Mouse (Mus musculus): Measurements from ENCODE around the gene Ptprn. TPM values are rescaled to one million over a fixed set of nuclear protein-coding genes. Genes with fewer than 3 reads are reported as not detected.

The Ptprn gene
- total and polyA plus RNA-seq, 3 experiments: not detected

- H3K4me3 ChIP-seq (replicated peaks in 1 of 3; ENCODE audit: low read depth in 2 of 3, low read length in 2 of 3, poor library complexity in 1 of 3): no peak overlapping the region
- H3K4me2 ChIP-seq (ENCODE audit: insufficient read depth, low read depth, poor library complexity, severe bottlenecking): no peak overlapping the region
- H3K36me3 ChIP-seq (replicated peaks in 1 of 2; ENCODE audit: control insufficient read depth in 1 of 2, insufficient read depth in 1 of 2, low read length in 1 of 2): no peaks in the 10 kb centered on the region
- H3K9me3 ChIP-seq (replicated peaks; ENCODE audit: low read length): no peaks in the 10 kb centered on the region
- no peak for DNase-seq (ENCODE audit: extremely low read depth)
- TF ChIP-seq BHLHE40 (IDR thresholded peaks at IDR 0.05; ENCODE audit: low read depth, low read length): no peak
- TF ChIP-seq POLR2AphosphoS2 (IDR thresholded peaks at IDR 0.05; ENCODE audit: low read depth, low read length): no peak
- H3K9ac ChIP-seq (ENCODE audit: insufficient read depth, low read depth): no peak overlapping the region
- in situ Hi-C loops (cut with MboI; ENCODE audit: low pct_ligation_motif_present, low pct_unique_long_range_greater_than_20kb, low sequenced_read_pairs): no loop called here
- dilution Hi-C loops (cut with MboI; ENCODE audit: extremely low pct_ligation_motif_present, extremely low pct_unique_long_range_greater_than_20kb, low sequenced_read_pairs): no loop called here
- H3K27ac ChIP-seq (ENCODE audit: insufficient read depth, low read depth): no peak overlapping the region
- peaks cover 6% of the 10 kb centered on the region for H3K27me3 ChIP-seq (replicated peaks)
- H3K4me1 ChIP-seq (ENCODE audit: control insufficient read depth in 1 of 2, insufficient read depth in 2 of 2): peaks cover 15 to 35% of the 10 kb centered on the region in 2 experiments
- H3K79me2 ChIP-seq (replicated peaks; ENCODE audit: control insufficient read depth, extremely low read depth, insufficient read depth, poor library complexity, severe bottlenecking): no peaks in the 10 kb centered on the region
Observed at GRCm38 (mm10) chr1:75226138-75226537, 38.2 kb downstream of the Ptprn start.

GRCm38 (mm10) chr1:75225473-75225872, 38.8 kb downstream of the Ptprn start:
- no peaks in the 10 kb centered on the region for H3K9me3 ChIP-seq (replicated peaks; ENCODE audit: low read length)
- no peaks in the 10 kb centered on the region for H3K36me3 ChIP-seq (replicated peaks in 1 of 2; ENCODE audit: control insufficient read depth in 1 of 2, insufficient read depth in 1 of 2, low read length in 1 of 2)
- no peak for DNase-seq (ENCODE audit: extremely low read depth)
- no peak overlapping the region for H3K27ac ChIP-seq (ENCODE audit: insufficient read depth, low read depth)
- in situ Hi-C loops (cut with MboI; ENCODE audit: low pct_ligation_motif_present, low pct_unique_long_range_greater_than_20kb, low sequenced_read_pairs): no loop called here
- H3K9ac ChIP-seq (ENCODE audit: insufficient read depth, low read depth): no peak overlapping the region
- peaks cover 15 to 30% of the 10 kb centered on the region in 2 experiments for H3K4me1 ChIP-seq (ENCODE audit: control insufficient read depth in 1 of 2, insufficient read depth in 2 of 2)
- no peak for TF ChIP-seq JUN (IDR thresholded peaks at IDR 0.05; ENCODE audit: insufficient read depth, low read depth, low read length)
- TF ChIP-seq MAZ (IDR thresholded peaks at IDR 0.05; ENCODE audit: low read depth, low read length): no peak
- no peak for TF ChIP-seq USF2 (conservative IDR thresholded peaks at IDR 0.05; ENCODE audit: low read depth, low read length)
- no peak for TF ChIP-seq SMC3 (IDR thresholded peaks at IDR 0.05; ENCODE audit: low read depth, low read length)
- TF ChIP-seq E2F4 (IDR thresholded peaks at IDR 0.05; ENCODE audit: insufficient replicate concordance, low read depth, low read length): no peak
- TF ChIP-seq TBP (conservative IDR thresholded peaks at IDR 0.05; ENCODE audit: low read depth, low read length): no peak
- TF ChIP-seq HCFC1 (IDR thresholded peaks at IDR 0.05; ENCODE audit: low read depth, low read length): no peak
- TF ChIP-seq MYC (IDR thresholded peaks at IDR 0.05; ENCODE audit: low read depth, low read length): no peak
- no peak for TF ChIP-seq UBTF (IDR thresholded peaks at IDR 0.05; ENCODE audit: low read depth, low read length)
- TF ChIP-seq RAD21 (IDR thresholded peaks at IDR 0.05; ENCODE audit: low read depth, low read length): no peak
- no peak for TF ChIP-seq POLR2AphosphoS2 (IDR thresholded peaks at IDR 0.05; ENCODE audit: low read depth, low read length)
- TF ChIP-seq ETS1 (conservative IDR thresholded peaks at IDR 0.05; ENCODE audit: low read depth, low read length): no peak
- no peak for TF ChIP-seq ZNF384 (IDR thresholded peaks at IDR 0.05; ENCODE audit: low read depth, low read length)
- peaks cover 6% of the 10 kb centered on the region for H3K27me3 ChIP-seq (replicated peaks)
- dilution Hi-C loops (cut with MboI; ENCODE audit: extremely low pct_ligation_motif_present, extremely low pct_unique_long_range_greater_than_20kb, low sequenced_read_pairs): no loop called here
- no peak overlapping the region for H3K4me3 ChIP-seq (replicated peaks in 1 of 3; ENCODE audit: low read depth in 2 of 3, low read length in 2 of 3, poor library complexity in 1 of 3)
- H3K4me2 ChIP-seq (ENCODE audit: insufficient read depth, low read depth, poor library complexity, severe bottlenecking): no peak overlapping the region
- no peaks in the 10 kb centered on the region for H3K79me2 ChIP-seq (replicated peaks; ENCODE audit: control insufficient read depth, extremely low read depth, insufficient read depth, poor library complexity, severe bottlenecking)

- H3K27me3 ChIP-seq (replicated peaks): peaks cover 4% of the 10 kb centered on the region
- H3K4me2 ChIP-seq (ENCODE audit: insufficient read depth, low read depth, poor library complexity, severe bottlenecking): peak overlapping the region; percentile 55
- H3K4me3 ChIP-seq (replicated peaks in 1 of 3; ENCODE audit: low read depth in 2 of 3, low read length in 2 of 3, poor library complexity in 1 of 3): no peak overlapping the region
- DNase-seq (ENCODE audit: extremely low read depth): peak; percentile 47
- H3K4me1 ChIP-seq (ENCODE audit: control insufficient read depth in 1 of 2, insufficient read depth in 2 of 2): peaks cover 15 to 34% of the 10 kb centered on the region in 2 experiments
- peak overlapping the region; percentile 75 for H3K9ac ChIP-seq (ENCODE audit: insufficient read depth, low read depth)
- H3K79me2 ChIP-seq (replicated peaks; ENCODE audit: control insufficient read depth, extremely low read depth, insufficient read depth, poor library complexity, severe bottlenecking): peaks cover 4% of the 10 kb centered on the region
- in situ Hi-C loops (cut with MboI; ENCODE audit: low pct_ligation_motif_present, low pct_unique_long_range_greater_than_20kb, low sequenced_read_pairs) (no loop called here), dilution Hi-C loops (cut with MboI; ENCODE audit: extremely low pct_ligation_motif_present, extremely low pct_unique_long_range_greater_than_20kb, low sequenced_read_pairs) (no loop called here)
- peaks cover 2% of the 10 kb centered on the region for H3K9me3 ChIP-seq (replicated peaks; ENCODE audit: low read length)
- no peak overlapping the region for H3K27ac ChIP-seq (ENCODE audit: insufficient read depth, low read depth)
- no peaks in the 10 kb centered on the region for H3K36me3 ChIP-seq (replicated peaks in 1 of 2; ENCODE audit: control insufficient read depth in 1 of 2, insufficient read depth in 1 of 2, low read length in 1 of 2)
- no peak for TF ChIP-seq JUN (IDR thresholded peaks at IDR 0.05; ENCODE audit: insufficient read depth, low read depth, low read length)
- no peak for TF ChIP-seq CTCF (conservative IDR thresholded peaks at IDR 0.05 in 1 of 2, IDR thresholded peaks at IDR 0.05 in 1 of 2; ENCODE audit: low read depth in 2 of 2, low read length in 2 of 2)
- TF ChIP-seq ZKSCAN1 (IDR thresholded peaks at IDR 0.05; ENCODE audit: borderline replicate concordance, low read depth, low read length): no peak
- no peak for TF ChIP-seq GABPA (IDR thresholded peaks at IDR 0.05; ENCODE audit: insufficient replicate concordance, low read depth, low read length)
- no peak for TF ChIP-seq HCFC1 (IDR thresholded peaks at IDR 0.05; ENCODE audit: low read depth, low read length)
- TF ChIP-seq SMC3 (IDR thresholded peaks at IDR 0.05; ENCODE audit: low read depth, low read length): no peak
- TF ChIP-seq BHLHE40 (IDR thresholded peaks at IDR 0.05; ENCODE audit: low read depth, low read length): no peak
- no peak for TF ChIP-seq RCOR1 (conservative IDR thresholded peaks at IDR 0.05; ENCODE audit: low read depth, low read length)
- no peak for TF ChIP-seq ETS1 (conservative IDR thresholded peaks at IDR 0.05; ENCODE audit: low read depth, low read length)
- TF ChIP-seq MAZ (IDR thresholded peaks at IDR 0.05; ENCODE audit: low read depth, low read length): no peak
- peak; percentile 69 for TF ChIP-seq EP300 (IDR thresholded peaks at IDR 0.05; ENCODE audit: low read length)
- no peak for TF ChIP-seq MAFK (IDR thresholded peaks at IDR 0.05; ENCODE audit: insufficient replicate concordance, low read length)
- TF ChIP-seq MAX (IDR thresholded peaks at IDR 0.05; ENCODE audit: low read length): no peak
- TF ChIP-seq USF1 (IDR thresholded peaks at IDR 0.05; ENCODE audit: low read depth, low read length): no peak
- TF ChIP-seq JUND (conservative IDR thresholded peaks at IDR 0.05; ENCODE audit: low read depth, low read length): no peak
- TF ChIP-seq ZMIZ1 (IDR thresholded peaks at IDR 0.05; ENCODE audit: low read depth, low read length): no peak
- no peak for TF ChIP-seq TCF12 (IDR thresholded peaks at IDR 0.05; ENCODE audit: low read depth, low read length)
- TF ChIP-seq POLR2A (IDR thresholded peaks at IDR 0.05; ENCODE audit: low read depth, low read length): no peak; the same call in 1 of the 2 replicates
Observed at GRCm38 (mm10) chr1:75223532-75223931, 40.8 kb downstream of the Ptprn start.
